Mouse (Mus musculus) stomach, embryonic 14.5 days (tissue): ENCODE data around the gene Bbc3. TPM values are rescaled to one million over a fixed set of nuclear protein-coding genes. Genes with fewer than 3 reads are reported as not detected.

Experiments used
- ATAC-seq: fragments of 200-750 bp; cut with Nextera tagmentation; 2 replicates; pipeline ENCODE4 v1.8.0; 2017; ENCODE audit warnings: low read depth, moderate TSS enrichment; ENCODE audit not compliant: insufficient number of reproducible peaks, insufficient read depth, low FRiP score
- H3K27ac ChIP-seq: fragments of 300-500 bp; sonication (generic); 2 replicates; pipeline ENCODE4 v1.5.1; 2014; ENCODE audit warnings: mild to moderate bottlenecking, low read length, moderate library complexity, mixed read lengths
- H3K27me3 ChIP-seq: fragments of 300-500 bp; sonication (generic); 2 replicates; pipeline ENCODE4 v1.6.1; 2014; ENCODE audit warnings: low read length, control low read depth, mixed read lengths; ENCODE audit not compliant: control insufficient read depth, insufficient read depth
- H3K36me3 ChIP-seq: fragments of 300-500 bp; sonication (generic); 2 replicates; pipeline ENCODE4 v1.6.1; 2014; ENCODE audit warnings: mild to moderate bottlenecking, control low read depth, low read length, moderate library complexity, mixed read lengths; ENCODE audit not compliant: control insufficient read depth, insufficient read depth
- H3K4me1 ChIP-seq: fragments of 300-500 bp; sonication (generic); 2 replicates; pipeline ENCODE4 v1.6.1; 2014; ENCODE audit warnings: low read length, control low read depth, mixed read lengths; ENCODE audit not compliant: control insufficient read depth, insufficient read depth
- H3K4me2 ChIP-seq: fragments of 300-500 bp; sonication (generic); replicated peaks from 2 replicates; pipeline ENCODE4 v1.6.1; 2014; ENCODE audit warnings: low read depth, low read length, control low read depth
- H3K4me3 ChIP-seq: fragments of 300-500 bp; sonication (generic); 2 replicates; pipeline ENCODE4 v1.5.1; 2014; ENCODE audit warnings: low read depth, low read length, control low read depth
- H3K9ac ChIP-seq: fragments of 300-500 bp; sonication (generic); replicated peaks from 2 replicates; pipeline ENCODE4 v1.6.1; 2014; ENCODE audit warnings: low read depth, mild to moderate bottlenecking, control low read depth, low read length, moderate library complexity, mixed read lengths
- H3K9me3 ChIP-seq: fragments of 300-500 bp; sonication (generic); 2 replicates; pipeline ENCODE4 v1.6.1; 2016; ENCODE audit warnings: low read depth, low read length, control low read depth; ENCODE audit not compliant: control insufficient read depth
- whole genome bisulfite sequencing: fragments of 180-500 bp; shearing (Covaris S2); extraction: QIAGEN DNeasy Blood & Tissue Kit; methylation state at CpG from one replicate; pipeline ENCODE4 v1.1.7; 2014; 5-methylcytosine and 5-hydroxymethylcytosine counted together
- polyA plus RNA-seq: library from polyadenylated mRNA; unstranded; fragments of >200 nt; fragmentation: Nextera tagmentation; extraction: Ambion mirVana; gene quantifications from 2 replicates; pipeline ENCODE4 v1.2.1, GENCODE M21; 2014

Gene Bbc3
- polyA plus RNA-seq, 1 experiment from 2014 or later = 5.2 TPM

DNA sequence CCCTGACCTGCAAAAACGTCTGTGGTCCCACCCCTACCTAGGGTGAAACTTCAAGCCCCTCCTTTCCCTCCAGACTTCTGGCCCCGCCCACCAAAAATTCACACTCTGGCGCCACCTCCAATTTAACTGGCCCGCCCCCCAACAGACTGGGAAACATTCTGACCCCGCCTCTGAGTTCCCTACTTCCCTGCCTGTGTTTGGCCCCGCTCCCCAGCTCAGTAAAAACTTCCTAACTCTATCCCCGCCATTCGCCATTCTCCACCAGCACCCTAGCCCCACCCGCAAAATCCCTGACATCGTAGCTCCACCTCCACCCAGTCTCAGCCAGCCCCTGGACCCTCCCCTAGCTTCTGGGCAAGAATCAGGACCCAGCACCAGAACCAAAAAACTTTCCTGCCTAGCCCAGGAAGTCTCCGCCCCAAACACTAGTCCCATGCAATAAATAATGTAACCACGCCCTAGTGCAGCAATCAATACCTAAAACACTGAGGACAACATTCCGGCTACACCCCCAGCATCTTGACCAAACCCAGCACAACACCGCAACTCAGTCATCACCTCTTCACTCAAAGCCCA, 22.7 kb upstream of the Bbc3 start:
- WGBS = 1% methylated on average over 14 of the region's 14 CpGs
- H3K4me1 ChIP-seq = peaks cover 7% of the 10 kb centered on the region; the same call in 1 of the 2 replicates
- H3K36me3 ChIP-seq = peaks cover 34% of the 10 kb centered on the region
- H3K9ac ChIP-seq = no peak overlapping the region
- peak overlapping the region; percentile 66; the same call in 1 of the 2 replicates for H3K27ac ChIP-seq
- no peaks in the 10 kb centered on the region for H3K27me3 ChIP-seq
- peak; percentile 62 for ATAC-seq
- H3K4me2 ChIP-seq = peak overlapping the region; percentile 64
- H3K4me3 ChIP-seq = peak overlapping the region; percentile 61
- no peaks in the 10 kb centered on the region for H3K9me3 ChIP-seq

GRCm38 (mm10) chr7:16286026-16286961, 21.9 kb upstream of the Bbc3 start, which contains the start of gene Ccdc9:
Ccdc9 (minus strand) TSS chr7:16286795.
- peaks cover 26% of the 10 kb centered on the region for H3K36me3 ChIP-seq
- peak within 1 kb of the TSS; percentile 64 for H3K4me2 ChIP-seq
- peak within 1 kb of the TSS; percentile 69 for H3K9ac ChIP-seq
- H3K27me3 ChIP-seq = no peaks in the 10 kb centered on the region
- peak within 1 kb of the TSS; percentile 61 for H3K4me3 ChIP-seq
- H3K9me3 ChIP-seq = no peaks in the 10 kb centered on the region
- peak; percentile 89 for ATAC-seq
- peaks cover 7% of the 10 kb centered on the region; the same call in 1 of the 2 replicates for H3K4me1 ChIP-seq
- 2% methylated on average over 70 of the region's 70 CpGs for WGBS
- peak within 1 kb of the TSS; percentile 96 for H3K27ac ChIP-seq

DNA sequence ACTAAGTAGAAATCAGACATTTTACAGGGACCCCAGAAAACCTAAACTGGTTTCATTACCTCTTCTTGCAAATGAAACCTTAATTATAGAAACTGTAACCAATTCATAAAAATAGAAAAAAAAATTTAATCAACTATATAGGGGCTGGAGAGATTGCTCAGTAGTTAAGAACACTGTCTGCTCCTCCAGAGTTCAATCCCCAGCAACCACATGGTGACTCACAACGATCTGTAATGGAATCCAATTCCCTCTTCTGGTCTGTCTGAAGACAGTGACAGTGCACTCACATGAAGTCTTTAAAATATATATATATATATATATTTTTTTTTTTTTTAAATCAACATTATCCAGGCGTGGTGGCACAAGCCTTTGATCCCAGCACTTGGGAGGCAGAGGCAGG, 21.2 kb upstream of the Bbc3 start:
- Histone ChIP-seq H3K4me1 (peaks cover 7% of the 10 kb centered on the region; the same call in 1 of the 2 replicates), H3K4me2 (peak overlapping the region; percentile 46), H3K9me3 (no peaks in the 10 kb centered on the region), H3K27ac (peak overlapping the region; percentile 96; the same call in 1 of the 2 replicates), H3K4me3 (peak overlapping the region; percentile 61), H3K36me3 (peaks cover 19% of the 10 kb centered on the region), H3K27me3 (no peaks in the 10 kb centered on the region), H3K9ac (peak overlapping the region; percentile 69)
- WGBS = 78% methylated on average over 2 of the region's 2 CpGs
- no peak for ATAC-seq

DNA sequence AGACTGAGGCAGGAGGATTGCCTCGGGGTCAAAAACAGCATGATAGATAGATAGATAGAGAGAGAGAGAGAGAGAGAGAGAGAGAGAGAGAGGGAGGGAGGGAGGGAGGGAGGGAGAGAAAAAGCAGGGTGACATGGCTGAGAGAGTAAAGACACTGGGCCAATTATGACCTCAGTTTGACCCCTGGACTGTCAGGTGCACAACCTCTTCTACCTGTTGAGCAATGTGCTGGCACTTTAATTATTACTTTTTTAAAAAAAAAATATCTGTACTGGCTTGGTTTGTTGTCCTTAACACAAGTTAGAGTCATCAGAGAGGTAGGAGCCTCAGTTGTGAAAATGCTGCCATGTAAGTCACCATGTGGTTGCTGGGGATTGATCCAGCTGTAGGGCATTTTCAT, 20.4 kb upstream of the Bbc3 start:
- Histone ChIP-seq H3K4me1 (peaks cover 7% of the 10 kb centered on the region; the same call in 1 of the 2 replicates), H3K4me3 (no peak overlapping the region), H3K4me2 (no peak overlapping the region), H3K36me3 (peaks cover 12% of the 10 kb centered on the region), H3K9me3 (no peaks in the 10 kb centered on the region), H3K27me3 (no peaks in the 10 kb centered on the region), H3K9ac (no peak overlapping the region), H3K27ac (no peak overlapping the region)
- WGBS = 74% methylated on average over 1 of the region's 1 CpGs
- ATAC-seq = no peak

DNA sequence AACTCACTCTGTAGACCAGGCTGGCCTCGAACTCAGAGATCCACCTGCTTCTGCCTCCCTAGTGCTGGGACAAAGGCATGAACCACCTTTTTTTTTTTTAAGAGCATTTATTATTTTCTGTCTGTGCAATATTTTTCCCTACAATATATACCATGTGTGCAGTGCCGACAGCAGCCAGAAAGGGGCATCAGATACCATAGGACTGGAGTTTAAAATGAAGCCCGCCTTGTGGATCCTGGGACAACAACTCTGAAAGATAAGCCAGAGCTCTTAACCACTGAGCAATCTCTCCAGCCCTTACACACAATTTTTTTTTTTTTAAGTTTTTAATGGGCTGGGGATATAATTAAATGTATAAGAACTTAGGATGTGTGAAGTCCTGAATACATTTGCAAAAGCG, 13.8 kb upstream of the Bbc3 start:
- H3K4me2 ChIP-seq = peak overlapping the region; percentile 83; the same call in 1 of the 2 replicates
- 0 out of 2 replicates have a peak, but pooled peaks cover 9% of the 10 kb centered on the region for H3K4me1 ChIP-seq
- H3K4me3 ChIP-seq = no peak overlapping the region
- no peaks in the 10 kb centered on the region for H3K27me3 ChIP-seq
- no peak overlapping the region for H3K27ac ChIP-seq
- H3K36me3 ChIP-seq = no peaks in the 10 kb centered on the region
- no peak overlapping the region for H3K9ac ChIP-seq
- WGBS = 25% methylated on average over 4 of the region's 4 CpGs
- no peaks in the 10 kb centered on the region for H3K9me3 ChIP-seq
- ATAC-seq = no peak

DNA sequence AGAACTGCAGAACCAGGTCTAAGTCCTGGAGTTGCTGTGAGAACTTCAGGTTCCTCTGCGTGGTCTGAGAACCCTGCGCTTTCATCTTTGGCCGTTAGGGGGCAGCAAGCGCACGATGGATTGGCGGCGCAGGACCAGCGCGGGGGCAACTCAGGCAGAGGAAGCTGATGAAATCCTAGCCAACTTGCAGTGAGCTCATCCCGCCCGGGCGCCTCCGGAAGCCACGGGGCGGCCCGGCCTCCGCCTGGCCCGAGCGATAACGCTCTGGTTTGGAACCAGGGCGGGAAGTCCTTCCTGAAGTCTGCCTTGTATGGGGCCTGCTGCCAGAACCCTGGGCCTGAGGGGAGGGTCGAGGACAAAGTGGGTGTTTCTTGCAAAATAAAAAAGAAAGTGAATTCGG, 13.4 kb upstream of the Bbc3 start:
- peak overlapping the region; percentile 84 for H3K27ac ChIP-seq
- no peaks in the 10 kb centered on the region for H3K9me3 ChIP-seq
- H3K9ac ChIP-seq = no peak overlapping the region; the same call in 1 of the 2 replicates
- 0 out of 2 replicates have a peak, but pooled peaks cover 9% of the 10 kb centered on the region for H3K4me1 ChIP-seq
- no peaks in the 10 kb centered on the region for H3K27me3 ChIP-seq
- H3K4me3 ChIP-seq = peak overlapping the region; percentile 43
- H3K36me3 ChIP-seq = no peaks in the 10 kb centered on the region
- ATAC-seq = peak; percentile 72
- H3K4me2 ChIP-seq = peak overlapping the region; percentile 83
- under 1% methylated on average over 23 of the region's 23 CpGs for WGBS

GRCm38 (mm10) chr7:16295321-16295900, 12.8 kb upstream of the Bbc3 start:
- peak overlapping the region; percentile 84 for H3K27ac ChIP-seq
- peak overlapping the region; percentile 43 for H3K4me3 ChIP-seq
- peak overlapping the region; percentile 83 for H3K4me2 ChIP-seq
- H3K4me1 ChIP-seq = 0 out of 2 replicates have a peak, but pooled peaks cover 9% of the 10 kb centered on the region
- 2% methylated on average over 41 of the region's 41 CpGs for WGBS
- H3K9ac ChIP-seq = 0 out of 2 replicates have a peak overlapping the region, but pooled peaks have one; percentile 7
- peak; percentile 59 for ATAC-seq
- no peaks in the 10 kb centered on the region for H3K27me3 ChIP-seq
- H3K9me3 ChIP-seq = no peaks in the 10 kb centered on the region
- no peaks in the 10 kb centered on the region for H3K36me3 ChIP-seq

DNA sequence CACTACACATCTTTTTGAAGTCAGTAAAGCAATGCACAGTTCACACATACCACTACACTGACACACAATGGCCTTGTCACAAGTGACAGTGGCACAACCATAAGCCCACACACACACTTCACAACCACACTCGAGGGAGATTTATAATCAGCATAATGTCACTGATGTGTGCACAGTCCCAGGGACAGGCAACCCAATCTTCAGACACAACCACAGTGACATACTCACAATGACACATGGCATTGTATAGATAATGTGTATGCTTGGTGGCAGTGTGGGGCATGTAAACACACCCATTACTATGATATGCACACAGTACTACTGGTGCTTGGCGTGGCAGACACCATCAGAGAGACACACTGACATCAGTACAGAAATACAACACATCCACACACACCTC, 12.0 kb upstream of the Bbc3 start:
- ATAC-seq = no peak
- 31% methylated on average over 2 of the region's 2 CpGs for WGBS
- H3K4me3 ChIP-seq = no peak overlapping the region; the same call in 1 of the 2 replicates
- 0 out of 2 replicates have a peak, but pooled peaks cover 9% of the 10 kb centered on the region for H3K4me1 ChIP-seq
- H3K27ac ChIP-seq = peak overlapping the region; percentile 61; the same call in 1 of the 2 replicates
- H3K4me2 ChIP-seq = peak overlapping the region; percentile 49; the same call in 1 of the 2 replicates
- H3K36me3 ChIP-seq = no peaks in the 10 kb centered on the region
- H3K9me3 ChIP-seq = no peaks in the 10 kb centered on the region
- H3K27me3 ChIP-seq = no peaks in the 10 kb centered on the region
- no peak overlapping the region for H3K9ac ChIP-seq
